Mouse (Mus musculus): ENCODE measurements around the gene Pdgfa. TPM values are rescaled to one million over a fixed set of nuclear protein-coding genes. Genes with fewer than 3 reads are reported as not detected.

The Pdgfa gene
- polyA plus RNA-seq (2016; fragmentation: Nextera tagmentation; extraction: Ambion mirVana) = 22.5 and 23.6 TPM in 2 replicates

GRCm38 (mm10) chr5:138997171-138997788 is at the start of gene Pdgfa:
Gene Pdgfa (minus strand): TSS chr5:138997370.
- H3K4me3 ChIP-seq = peak within 1 kb of the TSS; percentile 83
- DNase-seq (ENCODE audit: low spot score) = peak; percentile 91
- peaks cover 77% of the 10 kb centered on the region for H3K27me3 ChIP-seq (ENCODE audit: insufficient read depth, poor library complexity, severe bottlenecking)
- H3K4me1 ChIP-seq = peaks cover 59% of the 10 kb centered on the region
- under 1% methylated on average over 48 of the region's 48 CpGs for whole genome bisulfite sequencing
- H3K9me3 ChIP-seq = no peaks in the 10 kb centered on the region
- peak within 1 kb of the TSS; percentile 95 for H3K27ac ChIP-seq
- H3K36me3 ChIP-seq = no peaks in the 10 kb centered on the region

GRCm38 (mm10) chr5:139046636-139047035 is 49.5 kb upstream of the Pdgfa start:
- H3K4me3 ChIP-seq = no peak overlapping the region
- DNase-seq (ENCODE audit: low spot score) = no peak
- 0 out of 2 replicates have a peak, but pooled peaks cover 4% of the 10 kb centered on the region for H3K36me3 ChIP-seq
- H3K27ac ChIP-seq = no peak overlapping the region
- H3K9me3 ChIP-seq = no peaks in the 10 kb centered on the region
- H3K27me3 ChIP-seq (ENCODE audit: insufficient read depth, poor library complexity, severe bottlenecking) = peaks cover 8% of the 10 kb centered on the region; the same call in 1 of the 2 replicates
- peaks cover 23% of the 10 kb centered on the region for H3K4me1 ChIP-seq
- WGBS = 61% methylated on average over 5 of the region's 5 CpGs

- no peak for DNase-seq (ENCODE audit: low spot score)
- peak overlapping the region; percentile 67 for H3K27ac ChIP-seq
Observed at GRCm38 (mm10) chr5:139043546-139043945, 46.4 kb upstream of the Pdgfa start.

GRCm38 (mm10) chr5:139042299-139042698 is 45.1 kb upstream of the Pdgfa start:
- Histone ChIP-seq H3K27me3 (ENCODE audit: insufficient read depth, poor library complexity, severe bottlenecking) (no peaks in the 10 kb centered on the region), H3K27ac (no peak overlapping the region), H3K4me1 (peaks cover 23% of the 10 kb centered on the region), H3K4me3 (no peak overlapping the region), H3K36me3 (no peaks in the 10 kb centered on the region), H3K9me3 (no peaks in the 10 kb centered on the region)
- no peak for DNase-seq (ENCODE audit: low spot score)
- 76% methylated on average over 12 of the region's 12 CpGs for WGBS

More at GRCm38 (mm10) chr5:139043546-139043945, 46.4 kb upstream of the Pdgfa start:
- Histone ChIP-seq H3K36me3 (no peaks in the 10 kb centered on the region), H3K4me3 (no peak overlapping the region), H3K4me1 (peaks cover 23% of the 10 kb centered on the region), H3K9me3 (no peaks in the 10 kb centered on the region), H3K27me3 (ENCODE audit: insufficient read depth, poor library complexity, severe bottlenecking) (no peaks in the 10 kb centered on the region)
- WGBS = 53% methylated on average over 4 of the region's 4 CpGs

GRCm38 (mm10) chr5:139035171-139035570 is 38.0 kb upstream of the Pdgfa start:
- H3K4me1 ChIP-seq = peaks cover 32% of the 10 kb centered on the region
- no peak for DNase-seq (ENCODE audit: low spot score)
- 54% methylated on average over 2 of the region's 2 CpGs for WGBS

GRCm38 (mm10) chr5:139034746-139035145 is 37.6 kb upstream of the Pdgfa start:
- Histone ChIP-seq H3K27ac (peak overlapping the region; percentile 60), H3K9me3 (no peaks in the 10 kb centered on the region), H3K27me3 (ENCODE audit: insufficient read depth, poor library complexity, severe bottlenecking) (no peaks in the 10 kb centered on the region), H3K36me3 (no peaks in the 10 kb centered on the region), H3K4me3 (no peak overlapping the region), H3K4me1 (peaks cover 34% of the 10 kb centered on the region)
- WGBS = 60% methylated on average over 6 of the region's 6 CpGs
- no peak for DNase-seq (ENCODE audit: low spot score)

More at GRCm38 (mm10) chr5:139035171-139035570, 38.0 kb upstream of the Pdgfa start:
- Histone ChIP-seq H3K27ac (peak overlapping the region; percentile 22; the same call in 1 of the 2 replicates), H3K36me3 (no peaks in the 10 kb centered on the region), H3K27me3 (ENCODE audit: insufficient read depth, poor library complexity, severe bottlenecking) (no peaks in the 10 kb centered on the region), H3K9me3 (no peaks in the 10 kb centered on the region), H3K4me3 (no peak overlapping the region)

- Histone ChIP-seq H3K9me3 (no peaks in the 10 kb centered on the region), H3K36me3 (no peaks in the 10 kb centered on the region), H3K27me3 (ENCODE audit: insufficient read depth, poor library complexity, severe bottlenecking) (no peaks in the 10 kb centered on the region), H3K4me1 (peaks cover 34% of the 10 kb centered on the region), H3K27ac (peak overlapping the region; percentile 60), H3K4me3 (no peak overlapping the region)
- no peak for DNase-seq (ENCODE audit: low spot score)
- WGBS = 41% methylated on average over 14 of the region's 14 CpGs
Observed at GRCm38 (mm10) chr5:139033406-139034317, 36.5 kb upstream of the Pdgfa start.

GRCm38 (mm10) chr5:139027603-139028002 is 30.4 kb upstream of the Pdgfa start:
- no peaks in the 10 kb centered on the region for H3K36me3 ChIP-seq
- no peak overlapping the region for H3K4me3 ChIP-seq
- 63% methylated on average over 15 of the region's 15 CpGs for WGBS
- peaks cover 30% of the 10 kb centered on the region for H3K4me1 ChIP-seq
- H3K27ac ChIP-seq = no peak overlapping the region
- DNase-seq (ENCODE audit: low spot score) = no peak
- H3K27me3 ChIP-seq (ENCODE audit: insufficient read depth, poor library complexity, severe bottlenecking) = no peaks in the 10 kb centered on the region
- no peaks in the 10 kb centered on the region for H3K9me3 ChIP-seq

- DNase-seq (ENCODE audit: low spot score) = no peak
- 0 out of 2 replicates have a peak overlapping the region, but pooled peaks have one; percentile 8 for H3K27ac ChIP-seq
- 36% methylated on average over 12 of the region's 12 CpGs for WGBS
Observed at GRCm38 (mm10) chr5:139024351-139025105, 27.4 kb upstream of the Pdgfa start.

GRCm38 (mm10) chr5:139020595-139020994 is 23.4 kb upstream of the Pdgfa start:
- H3K36me3 ChIP-seq = no peaks in the 10 kb centered on the region
- 77% methylated on average over 6 of the region's 6 CpGs for WGBS
- 0 out of 2 replicates have a peak, but pooled peaks cover 3% of the 10 kb centered on the region for H3K27me3 ChIP-seq (ENCODE audit: insufficient read depth, poor library complexity, severe bottlenecking)
- H3K4me1 ChIP-seq = peaks cover 21% of the 10 kb centered on the region; the same call in 1 of the 2 replicates
- H3K27ac ChIP-seq = no peak overlapping the region
- H3K9me3 ChIP-seq = no peaks in the 10 kb centered on the region
- H3K4me3 ChIP-seq = no peak overlapping the region
- no peak for DNase-seq (ENCODE audit: low spot score)

More at GRCm38 (mm10) chr5:139024351-139025105, 27.4 kb upstream of the Pdgfa start:
- Histone ChIP-seq H3K27me3 (ENCODE audit: insufficient read depth, poor library complexity, severe bottlenecking) (0 out of 2 replicates have a peak, but pooled peaks cover 3% of the 10 kb centered on the region), H3K36me3 (no peaks in the 10 kb centered on the region), H3K4me1 (peaks cover 23% of the 10 kb centered on the region), H3K9me3 (no peaks in the 10 kb centered on the region), H3K4me3 (no peak overlapping the region)

- 68% methylated on average over 15 of the region's 15 CpGs for WGBS
- Histone ChIP-seq H3K4me3 (no peak overlapping the region), H3K27me3 (ENCODE audit: insufficient read depth, poor library complexity, severe bottlenecking) (0 out of 2 replicates have a peak, but pooled peaks cover 3% of the 10 kb centered on the region), H3K4me1 (peaks cover 17% of the 10 kb centered on the region), H3K27ac (peak overlapping the region; percentile 26; the same call in 1 of the 2 replicates), H3K9me3 (no peaks in the 10 kb centered on the region), H3K36me3 (no peaks in the 10 kb centered on the region)
- no peak for DNase-seq (ENCODE audit: low spot score)
Observed at GRCm38 (mm10) chr5:139017371-139018124, 20.4 kb upstream of the Pdgfa start.

- Histone ChIP-seq H3K4me1 (peaks cover 22% of the 10 kb centered on the region), H3K27me3 (ENCODE audit: insufficient read depth, poor library complexity, severe bottlenecking) (no peaks in the 10 kb centered on the region), H3K9me3 (no peaks in the 10 kb centered on the region), H3K36me3 (no peaks in the 10 kb centered on the region), H3K27ac (no peak overlapping the region), H3K4me3 (no peak overlapping the region)
- no peak for DNase-seq (ENCODE audit: low spot score)
- WGBS = 53% methylated on average over 3 of the region's 3 CpGs
Observed at GRCm38 (mm10) chr5:139015097-139015496, 17.9 kb upstream of the Pdgfa start.

All from heart, embryonic 10.5 days (tissue).